Mouse (Mus musculus) left cerebral cortex, adult 9 months (tissue): ENCODE data around the gene Pgap2.

Experiments used
- DNase-seq, 2 experiments: peaks; one replicate each; pipeline ENCODE4 v3.0.0; 2022; ENCODE audit warnings: low spot score in 2 of 2

Pgap2 gene

DNA sequence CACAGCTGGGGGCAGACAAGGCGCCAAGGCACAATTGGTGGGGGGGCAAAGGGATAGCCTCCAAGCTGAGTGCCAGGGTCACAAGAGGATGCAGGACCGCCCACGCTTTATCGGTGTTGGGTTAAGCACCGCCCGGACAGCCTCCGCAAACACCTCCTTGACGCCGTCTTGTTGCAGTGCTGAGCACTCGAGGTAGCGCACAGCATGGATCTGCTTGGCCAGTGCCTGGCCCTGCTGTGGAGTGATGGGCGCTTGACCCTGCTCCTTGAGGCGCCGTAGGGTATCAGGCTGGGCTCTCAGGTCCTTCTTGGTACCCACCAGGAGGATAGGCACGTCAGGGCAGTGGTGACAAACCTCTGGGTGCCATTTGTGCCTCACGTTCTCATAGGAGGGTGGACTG lies 29.6 kb downstream of the Pgap2 start:
- no peak for DNase-seq

- DNase-seq, result no peak
Measured at GRCm38 (mm10) chr7:102242371-102242770, 32.4 kb downstream of the Pgap2 start.

- DNase-seq, result no peak
Measured at GRCm38 (mm10) chr7:102242917-102243316, 32.9 kb downstream of the Pgap2 start.

- DNase-seq, result no peak
Measured at GRCm38 (mm10) chr7:102243870-102244269, 33.9 kb downstream of the Pgap2 start.

DNA sequence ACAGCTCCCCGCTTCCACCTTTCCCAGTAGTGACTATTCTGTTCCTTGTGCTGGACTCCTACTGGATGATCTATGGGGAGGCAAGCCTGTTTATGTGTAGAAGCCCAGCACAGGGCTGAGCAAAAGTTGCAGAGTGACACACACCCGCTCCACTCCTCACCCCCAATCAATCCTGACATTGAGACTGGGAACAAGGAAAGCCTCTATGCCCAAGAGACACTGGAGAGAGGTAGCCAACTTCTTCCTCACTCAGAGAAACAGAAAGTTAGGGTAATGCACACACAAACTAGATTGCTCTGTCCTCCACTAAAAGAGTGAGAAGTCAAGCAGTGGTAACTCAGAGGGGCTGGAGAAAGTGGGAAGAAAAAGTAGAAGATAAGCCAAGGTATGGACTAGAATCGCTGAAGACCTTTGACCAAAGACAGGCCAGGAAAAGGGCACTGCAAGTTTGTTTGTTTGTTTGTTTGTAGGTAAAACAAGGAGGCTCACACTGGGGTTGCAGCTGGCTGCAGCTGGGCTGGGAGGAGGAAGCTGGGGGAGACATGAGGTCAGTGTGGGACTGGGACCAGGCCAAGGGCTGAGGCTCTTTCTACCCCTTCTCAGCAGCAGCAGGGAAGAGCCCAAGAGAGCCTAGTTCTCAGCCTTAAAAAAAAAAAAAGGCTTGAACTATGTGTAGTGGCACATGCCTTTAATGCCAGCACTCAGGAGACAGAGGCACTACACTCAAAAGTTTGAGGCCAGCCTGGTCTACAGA lies 35.0 kb downstream of the Pgap2 start:
- peak in 1 of 2 experiments; percentile 41 for DNase-seq

- no peak for DNase-seq
Measured at GRCm38 (mm10) chr7:102245775-102246174, 35.8 kb downstream of the Pgap2 start.

- DNase-seq, result no peak
Measured at GRCm38 (mm10) chr7:102246265-102246664, 36.3 kb downstream of the Pgap2 start.

GRCm38 (mm10) chr7:102246956-102247797 lies 37.2 kb downstream of the Pgap2 start:
- DNase-seq, result no peak

DNA sequence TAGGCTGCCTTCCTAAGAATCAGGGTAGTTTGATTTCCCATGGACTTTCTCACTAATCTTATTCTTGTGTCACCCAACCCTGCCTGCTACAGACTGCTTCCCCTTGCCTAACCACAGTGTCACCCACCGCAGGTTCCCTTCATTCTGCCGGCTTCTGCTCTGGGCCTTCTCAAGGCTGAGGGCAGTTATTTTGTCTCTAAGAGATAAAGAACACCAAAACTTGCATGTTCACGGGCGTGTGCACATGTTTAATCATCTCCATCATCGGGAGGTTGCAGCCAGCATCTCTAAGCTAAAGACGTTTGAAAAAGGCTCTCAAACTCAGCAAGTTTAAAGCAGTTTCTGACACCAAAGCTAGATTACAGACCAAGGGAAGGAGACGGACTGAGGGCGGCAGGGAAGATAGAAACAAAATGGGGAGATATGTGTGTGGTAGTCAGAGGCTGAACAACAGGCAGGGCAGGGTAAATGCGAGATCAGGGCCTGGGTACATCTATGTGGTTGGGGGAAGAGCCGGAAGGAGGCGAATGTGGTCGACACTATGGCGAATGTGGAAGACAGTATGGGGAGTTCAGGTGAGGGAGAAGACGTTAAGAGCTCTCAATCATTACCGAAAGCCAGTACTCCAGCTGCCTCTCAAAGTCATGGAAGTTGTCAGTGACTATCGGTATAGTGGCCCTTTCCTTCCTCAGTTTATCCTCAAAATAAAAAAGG lies 38.8 kb downstream of the Pgap2 start:
- no peak for DNase-seq

DNA sequence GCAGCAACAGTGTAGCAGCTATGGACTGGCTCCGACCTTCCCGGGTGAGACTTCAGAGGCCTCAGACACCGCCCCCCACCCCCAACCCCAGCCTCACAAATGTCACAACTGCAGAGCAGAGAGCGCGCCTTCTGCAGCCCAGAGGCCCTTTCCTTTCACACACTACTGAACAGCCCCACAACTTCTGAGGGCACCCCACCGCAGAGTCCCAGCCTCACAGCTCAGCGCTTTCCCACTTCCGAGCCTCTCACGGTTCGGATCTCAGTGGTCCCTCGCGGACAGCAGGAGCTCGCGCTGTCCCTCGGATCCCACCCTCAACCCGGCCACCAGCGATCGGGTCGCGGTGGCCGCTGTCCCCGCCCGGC lies 39.5 kb downstream of the Pgap2 start:
- DNase-seq, result no peak

GRCm38 (mm10) chr7:102249896-102250630 lies 40.1 kb downstream of the Pgap2 start:
- DNase-seq, result peak in 1 of 2 experiments; percentile 53

GRCm38 (mm10) chr7:102250631-102251214 lies 40.7 kb downstream of the Pgap2 start:
- peak; percentile 73 to 91 for DNase-seq

GRCm38 (mm10) chr7:102253631-102254030 lies 43.6 kb downstream of the Pgap2 start:
- no peak for DNase-seq

DNA sequence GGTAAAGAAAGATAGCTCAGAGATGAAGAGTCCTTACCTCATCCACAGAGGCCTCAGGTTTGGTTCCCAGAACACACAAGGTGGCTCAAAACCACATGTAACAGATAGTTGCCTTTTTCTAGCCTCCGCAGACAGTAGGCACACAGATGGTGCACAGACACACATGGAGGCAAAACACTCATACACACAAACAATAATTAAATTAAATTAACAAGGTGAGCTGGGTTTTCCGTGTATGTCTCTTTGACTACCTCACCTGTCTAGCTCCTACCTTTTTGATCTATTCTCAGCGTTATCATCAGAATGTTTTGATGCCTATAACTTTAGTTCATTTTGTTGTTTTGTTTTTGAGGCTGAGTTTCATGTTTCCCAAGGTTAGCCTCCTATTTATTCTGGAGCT lies 45.9 kb downstream of the Pgap2 start, which contains the start of gene Rhog:
TSS of gene Rhog (minus strand) at position 101 of the 400 bp plus-strand sequence.
- DNase-seq, result no peak

GRCm38 (mm10) chr7:102256636-102257035 lies 46.6 kb downstream of the Pgap2 start:
- DNase-seq, result no peak

- DNase-seq, result peak in 1 of 2 experiments; percentile 85
Measured at GRCm38 (mm10) chr7:102258189-102258588, 48.2 kb downstream of the Pgap2 start.

DNA sequence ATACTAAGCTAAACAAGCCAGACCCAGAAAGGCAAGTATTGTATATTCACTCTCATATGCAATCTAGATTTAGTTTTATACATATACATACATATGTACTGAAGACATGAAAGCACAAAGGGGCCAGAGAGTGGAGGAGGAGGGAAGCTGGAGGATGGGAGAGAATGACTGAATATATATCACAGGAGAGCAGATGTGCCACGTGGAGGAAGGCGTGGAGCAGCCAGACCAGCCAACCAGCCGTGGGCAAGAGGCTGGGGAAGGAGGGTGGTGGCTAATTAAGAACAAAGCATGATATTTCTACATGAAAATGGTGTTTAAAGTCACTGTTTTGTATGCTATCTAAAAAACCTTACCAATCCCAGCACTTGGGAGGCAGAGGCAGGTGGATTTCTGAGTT lies 48.7 kb downstream of the Pgap2 start:
- no peak for DNase-seq

- no peak for DNase-seq
Measured at GRCm38 (mm10) chr7:102259716-102260479, 49.9 kb downstream of the Pgap2 start.

DNA sequence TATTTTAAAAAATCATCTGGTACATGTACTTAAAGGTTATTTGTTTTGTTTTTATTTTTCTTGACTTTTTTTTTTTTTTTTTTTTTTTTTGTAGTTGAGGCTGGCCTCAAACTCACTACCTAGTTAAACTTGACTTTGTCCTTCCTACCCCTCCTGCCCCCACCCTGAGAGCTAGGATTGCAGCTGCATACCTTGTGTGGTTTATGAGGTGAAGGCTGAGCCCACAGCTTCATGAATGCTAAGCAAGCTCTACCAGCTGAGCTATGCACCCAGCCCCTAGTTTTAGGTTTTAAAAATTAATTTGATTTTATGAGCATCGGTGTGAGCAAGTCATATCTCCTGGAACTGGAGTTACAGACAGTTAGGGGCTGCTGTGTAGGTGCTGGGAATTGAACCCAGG lies 50.5 kb downstream of the Pgap2 start:
- no peak for DNase-seq

- no peak for DNase-seq
Measured at GRCm38 (mm10) chr7:102263020-102263419, 53.0 kb downstream of the Pgap2 start.
